In the genomic region with DNA sequence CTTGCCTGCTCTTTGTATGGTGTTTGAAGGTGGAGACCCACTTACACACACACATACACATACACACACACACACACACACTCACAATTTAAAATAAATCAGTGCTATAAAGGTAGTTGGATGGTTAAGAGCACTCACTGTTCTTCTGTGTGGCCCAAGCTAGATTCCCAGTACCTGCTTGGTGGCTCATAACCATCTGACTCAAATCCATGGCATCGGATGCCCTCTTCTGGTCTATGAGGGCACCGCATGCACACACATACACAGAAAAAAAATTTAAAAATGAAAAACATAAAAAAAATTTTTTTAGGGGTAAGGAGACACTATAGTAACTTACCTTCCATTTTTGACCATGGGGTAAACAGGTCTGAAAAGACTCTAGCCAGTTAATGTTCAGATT, we compare ENCODE assay signal across 15 mouse cellular contexts.
"Had no signal": no experiment of that assay in that cellular context is flagged by ENCODE, and none has a peak within 500 bp of the region (broad histone marks: within the 10 kb centered on the region; RNA-seq: fewer than 3 reads in every experiment).

No protein-coding gene starts in this region.

- H3K27me3 ChIP-seq: kidney, embryonic 15.5 days; liver, embryonic 13.5 days; neural tube, embryonic 13.5 days had no signal

- DNase-seq: kidney, adult 18-20 months; kidney, postnatal 36 days; liver, embryonic 13.5 days; liver, postnatal 0 days; lung, postnatal 36 days; midbrain, embryonic 14.5 days; retina, postnatal 1 day; right cerebral cortex, postnatal 4 days; spleen, adult 18-20 months; thymus, adult 18-20 months; thymus, postnatal 25 days had no signal

- H3K4me3 ChIP-seq: kidney, embryonic 15.5 days; limb, embryonic 15.5 days; liver, embryonic 13.5 days; neural tube, embryonic 13.5 days had no signal

- H3K4me2 ChIP-seq: kidney, embryonic 15.5 days; limb, embryonic 15.5 days; liver, embryonic 13.5 days; neural tube, embryonic 13.5 days had no signal

- H3K36me3 ChIP-seq: kidney, embryonic 15.5 days; limb, embryonic 15.5 days; liver, embryonic 13.5 days; neural tube, embryonic 13.5 days had no signal

- H3K4me1 ChIP-seq: kidney, embryonic 15.5 days; liver, embryonic 13.5 days; neural tube, embryonic 13.5 days had no signal

- ATAC-seq: liver, postnatal 0 days; lung, postnatal 0 days had no signal

- H3K9ac ChIP-seq: kidney, embryonic 15.5 days; limb, embryonic 15.5 days; liver, embryonic 13.5 days; liver, postnatal 0 days; neural tube, embryonic 13.5 days had no signal

- H3K9me3 ChIP-seq: kidney, embryonic 15.5 days; limb, embryonic 15.5 days; liver, embryonic 13.5 days; neural tube, embryonic 13.5 days had no signal

- H3K27ac ChIP-seq: kidney, embryonic 15.5 days; limb, embryonic 15.5 days; liver, embryonic 13.5 days; neural tube, embryonic 13.5 days had no signal
